Mouse (Mus musculus) T-helper 2 cell (primary cell): Measurements from ENCODE around the gene Cntnap5b.

Experiments
- in situ Hi-C: fragments of 300-600 bp; cut with MboI, MseI; formaldehyde crosslinking; loops from one replicate; pipeline ENCODE4 v1.15.1; 2025; ENCODE audit warnings: high pct_unique_total_duplicates

Gene Cntnap5b

DNA sequence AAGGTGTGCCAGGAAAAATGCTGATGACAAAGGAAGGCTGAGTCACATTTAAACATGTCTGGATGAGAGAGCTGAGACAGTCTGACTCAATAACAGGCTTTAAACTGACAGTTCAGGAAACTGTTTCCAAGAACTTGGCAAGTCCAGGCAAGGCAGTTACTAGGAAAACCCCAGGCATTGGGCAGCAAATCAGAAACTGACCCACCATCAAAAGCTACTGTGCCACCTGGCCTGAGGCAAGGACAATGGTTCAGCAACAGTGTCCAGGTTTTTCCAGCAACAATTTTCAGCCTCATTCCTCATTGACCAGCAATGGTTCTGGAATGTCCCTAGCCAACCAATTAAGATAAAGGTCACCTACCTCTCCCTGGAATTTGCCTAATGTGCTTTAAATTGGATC is 399.0 kb downstream of the Cntnap5b start:
- in situ Hi-C loops = no loop called here

DNA sequence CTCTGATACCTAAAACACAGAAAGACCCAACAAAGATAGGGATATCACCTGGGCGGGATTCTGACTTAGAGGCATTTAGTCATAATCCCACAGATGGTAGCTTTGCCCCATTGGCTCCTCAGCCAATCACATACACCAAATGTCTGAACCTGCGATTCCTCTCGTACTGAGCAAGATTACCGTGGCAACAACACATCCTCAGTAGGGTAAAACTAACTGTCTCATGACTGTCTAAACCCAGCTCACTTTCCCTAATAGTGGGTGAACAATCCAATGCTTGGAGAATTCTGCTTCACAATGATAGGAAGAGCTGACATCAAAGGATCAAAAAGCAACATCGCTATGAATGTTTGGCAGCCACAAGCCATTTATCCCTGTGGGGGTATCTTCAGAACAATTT is 407.5 kb downstream of the Cntnap5b start:
- in situ Hi-C loops = no loop called here

DNA sequence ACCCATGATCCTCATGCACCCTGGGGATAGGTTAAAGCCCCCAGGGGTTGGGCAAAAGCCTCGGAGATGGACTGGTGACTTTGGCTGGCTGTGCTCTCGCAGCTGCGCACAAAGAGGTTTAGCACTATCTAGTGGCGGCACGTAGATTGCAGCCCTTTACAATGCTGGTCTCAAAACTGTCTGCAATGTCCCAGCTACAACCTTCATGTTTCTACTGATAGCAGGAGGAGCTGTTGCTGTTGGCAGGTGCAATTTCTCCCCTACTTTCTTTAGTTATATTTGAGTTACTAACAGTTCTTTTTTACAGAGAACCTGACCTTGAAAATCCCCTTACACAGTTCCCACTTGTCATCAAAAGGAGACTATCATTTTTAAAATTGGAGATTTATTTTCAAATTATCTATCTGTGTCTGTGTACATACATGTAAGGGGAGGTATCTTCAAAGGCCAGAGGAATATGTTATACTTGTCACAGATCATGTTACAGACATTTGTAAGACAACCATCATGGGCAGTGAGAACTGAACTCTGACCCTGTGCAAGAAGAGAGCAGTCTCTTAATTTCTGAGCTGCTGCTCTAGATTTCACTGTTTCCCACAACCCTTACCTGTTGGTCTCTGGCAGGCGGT is 459.5 kb downstream of the Cntnap5b start:
- in situ Hi-C loops = no loop called here

DNA sequence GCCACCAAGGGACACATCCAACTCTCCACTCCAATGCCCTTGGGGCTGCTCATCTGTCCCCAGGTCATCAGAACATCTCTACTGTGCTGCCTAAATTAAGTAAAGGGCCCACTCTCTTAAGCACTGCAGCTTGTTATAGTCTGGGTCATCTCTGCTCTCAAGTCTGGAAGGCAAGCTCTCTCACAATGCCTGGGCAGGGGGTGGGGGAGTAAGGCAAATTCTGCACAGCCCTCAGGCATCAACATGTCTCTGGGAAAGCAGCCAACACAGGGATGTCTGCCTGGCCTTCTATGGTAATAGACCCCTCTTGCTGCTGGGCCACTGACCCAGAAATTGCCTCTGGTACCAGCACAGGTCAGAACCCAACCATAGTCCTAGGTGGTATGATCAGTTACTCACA is 479.4 kb downstream of the Cntnap5b start:
- in situ Hi-C loops = no loop called here

DNA sequence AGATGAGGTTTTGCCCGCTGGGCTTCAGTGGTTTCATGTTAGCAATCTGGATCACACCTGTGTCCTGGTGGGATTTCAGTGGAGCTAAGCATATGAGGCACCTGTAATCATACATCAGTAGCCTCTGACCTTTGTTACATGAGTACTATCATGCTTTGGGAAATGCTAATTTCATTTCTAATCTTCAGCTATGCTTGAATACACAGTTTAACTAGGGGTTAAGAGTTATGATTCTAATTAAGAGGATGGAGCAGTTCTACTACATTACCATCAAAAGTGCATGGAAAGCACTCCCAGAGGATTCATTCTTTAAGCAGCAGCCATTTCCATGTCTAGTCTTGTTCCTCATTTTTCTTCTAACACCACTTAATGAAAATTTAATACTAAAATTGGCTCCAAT is 538.1 kb downstream of the Cntnap5b start:
- in situ Hi-C loops = no loop called here

DNA sequence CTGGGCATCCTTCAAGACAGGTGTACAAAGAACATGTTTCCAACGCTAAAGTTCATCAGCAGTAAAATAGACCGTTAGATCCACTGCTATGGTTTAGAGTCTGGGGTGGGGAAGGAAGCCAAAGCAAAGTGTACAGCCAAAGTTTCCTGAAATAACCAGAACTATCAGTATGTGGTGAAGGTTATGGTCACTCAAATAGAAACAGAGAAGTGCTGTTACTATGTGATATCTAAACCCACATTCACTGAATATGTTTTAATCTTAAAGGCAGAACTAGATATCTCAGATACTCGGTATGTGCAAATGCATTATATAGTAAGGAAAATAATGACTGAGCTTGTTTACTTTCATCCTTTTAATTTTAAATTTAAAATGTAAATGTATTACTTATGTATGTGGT is 558.5 kb downstream of the Cntnap5b start:
- in situ Hi-C loops = no loop called here

DNA sequence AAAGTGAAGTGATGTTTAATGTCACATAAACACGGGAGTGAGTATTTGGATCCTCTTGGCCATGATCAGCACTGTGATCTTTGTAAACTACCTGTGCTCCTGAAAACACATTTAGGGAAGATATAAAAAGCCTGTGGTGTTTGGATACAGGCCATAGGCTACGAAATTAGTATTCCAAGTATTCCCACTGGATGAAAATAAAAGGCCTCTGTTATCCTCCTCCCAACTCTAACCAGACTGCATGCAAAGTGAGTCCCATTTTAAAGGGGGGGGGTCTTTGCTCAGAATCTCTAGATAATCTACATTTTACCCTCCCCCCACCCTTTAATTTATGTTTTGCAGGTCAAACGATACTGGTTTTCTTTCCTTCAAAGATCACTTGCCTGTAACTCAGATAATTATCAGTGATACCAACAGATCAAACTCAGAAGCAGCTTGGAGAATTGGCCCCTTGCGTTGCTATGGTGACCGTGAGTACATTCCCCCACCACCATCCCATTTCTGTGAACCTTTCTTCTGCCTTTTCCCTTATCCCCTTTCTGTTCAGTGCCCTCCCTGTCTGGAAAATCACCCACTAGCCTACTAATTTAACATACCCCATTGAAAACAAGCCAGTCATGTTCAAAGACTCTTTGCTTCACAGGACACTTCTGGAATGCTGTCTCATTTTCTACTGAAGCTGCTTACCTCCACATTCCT is 597.0 kb downstream of the Cntnap5b start:
- in situ Hi-C loops = no loop called here

DNA sequence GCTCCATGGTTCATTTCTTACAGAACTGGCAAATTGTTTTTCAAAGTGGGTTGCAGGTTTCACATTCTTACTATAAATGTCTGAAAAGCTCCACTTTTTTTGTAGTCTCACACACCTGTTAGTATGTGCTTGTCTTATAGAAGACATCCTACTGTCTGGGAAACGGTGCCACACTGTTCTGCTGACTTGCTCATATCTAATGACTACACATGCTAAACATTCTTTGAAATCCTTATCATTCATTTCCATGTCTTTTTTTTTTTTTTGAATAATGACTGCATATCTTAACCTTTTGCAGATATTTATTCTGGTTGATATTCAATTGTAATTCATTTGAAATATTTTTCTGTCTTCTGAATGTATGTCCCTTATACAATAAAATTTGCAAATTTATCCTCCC is 613.7 kb downstream of the Cntnap5b start:
- in situ Hi-C loops = no loop called here

DNA sequence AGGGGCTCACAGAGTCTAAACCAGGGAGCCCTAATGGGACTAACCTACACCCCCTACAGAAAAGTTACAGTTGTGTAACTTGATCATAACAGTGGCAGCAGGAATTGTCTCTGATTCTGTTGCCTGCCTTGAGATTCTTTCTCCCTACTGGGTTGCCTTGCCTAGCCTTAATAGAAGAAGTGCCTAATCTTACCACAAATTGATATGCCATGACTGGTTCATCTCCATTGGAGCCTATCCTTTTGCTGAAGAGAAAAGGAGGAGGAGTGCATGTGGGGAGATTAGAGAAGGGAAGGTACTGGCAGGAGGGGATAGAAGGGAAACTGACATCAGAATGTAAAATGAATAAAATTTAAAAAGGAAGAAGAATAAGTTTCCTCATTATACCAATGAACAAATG is 621.5 kb downstream of the Cntnap5b start:
- in situ Hi-C loops = no loop called here

DNA sequence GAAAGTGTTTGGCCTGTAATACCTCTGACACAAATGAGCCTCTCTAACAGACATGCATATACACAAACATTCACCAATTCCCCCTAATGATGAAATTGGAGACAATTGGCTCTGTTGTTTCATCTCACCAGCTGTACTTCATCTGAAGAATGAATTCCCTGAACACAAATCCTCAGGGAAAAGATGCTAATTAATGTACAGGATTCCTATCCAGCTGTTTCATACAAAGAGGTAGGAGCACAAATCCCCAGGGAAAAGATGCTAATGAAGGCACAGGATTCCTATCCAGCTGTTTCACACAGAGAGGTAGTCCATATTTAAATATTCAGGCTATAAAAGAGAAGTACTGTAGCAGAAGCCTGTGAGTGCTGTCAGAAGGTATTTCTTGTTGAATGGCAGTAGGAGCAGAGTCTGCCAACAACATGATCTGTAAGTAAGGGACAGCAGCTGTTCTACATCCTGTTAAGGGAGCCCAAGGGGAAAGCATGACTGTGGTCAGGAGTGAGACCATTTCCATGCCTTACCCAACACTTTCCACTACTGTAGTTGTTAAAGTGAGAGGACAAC is 644.2 kb downstream of the Cntnap5b start:
- in situ Hi-C loops = no loop called here

DNA sequence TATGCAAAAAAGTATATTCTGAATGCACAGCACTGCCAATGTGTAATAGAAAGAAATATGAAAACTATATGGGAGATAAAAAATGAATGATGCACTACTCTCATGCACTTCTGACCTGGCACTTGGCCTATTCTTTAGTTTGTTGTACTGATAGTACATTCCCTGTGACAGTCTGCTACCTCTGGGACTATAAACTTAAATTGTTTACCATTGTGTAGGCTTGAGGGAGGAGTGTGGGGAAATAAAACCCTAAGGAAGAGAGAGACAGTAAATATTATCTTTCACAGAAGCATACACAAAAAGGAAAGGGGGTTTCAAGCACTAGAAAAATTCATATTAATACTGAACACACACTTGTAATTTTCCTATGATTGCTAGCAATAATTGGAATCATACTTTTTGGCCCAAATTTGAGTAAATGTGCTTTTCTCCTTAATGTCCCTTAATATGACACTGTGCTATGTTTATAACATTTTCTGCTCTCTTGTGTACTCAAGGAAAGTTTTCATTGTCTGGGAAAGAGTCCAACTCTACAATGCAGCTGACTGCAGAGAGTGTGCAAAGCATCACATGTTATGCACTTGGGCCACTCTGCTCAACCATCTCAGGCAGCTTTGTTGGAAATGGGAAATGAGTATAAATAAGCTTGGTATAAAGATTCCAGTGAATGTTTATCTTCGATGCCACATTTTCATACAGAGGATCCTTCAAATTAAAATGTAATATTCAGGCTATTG is 657.6 kb downstream of the Cntnap5b start:
- in situ Hi-C loops = no loop called here

DNA sequence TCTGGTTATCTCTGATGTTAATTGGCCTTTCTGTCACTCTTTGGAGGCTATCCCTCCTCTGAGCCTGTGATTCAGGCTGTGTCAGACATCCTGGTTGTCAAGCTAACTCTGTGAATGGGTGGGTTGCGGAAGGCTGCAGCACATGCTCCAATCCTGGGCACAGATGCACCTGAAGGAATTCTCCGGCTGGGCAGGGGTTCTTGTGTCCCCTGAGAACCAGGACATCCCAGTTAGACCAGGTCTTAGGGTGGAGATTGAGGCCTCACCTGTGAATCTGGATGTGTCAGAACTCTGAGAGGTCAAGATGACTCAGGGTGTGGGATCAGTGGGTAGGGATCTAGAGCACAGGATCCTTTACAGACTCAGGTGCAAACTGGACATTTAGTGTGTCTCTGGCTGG is 691.3 kb downstream of the Cntnap5b start:
- in situ Hi-C loops = no loop called here

DNA sequence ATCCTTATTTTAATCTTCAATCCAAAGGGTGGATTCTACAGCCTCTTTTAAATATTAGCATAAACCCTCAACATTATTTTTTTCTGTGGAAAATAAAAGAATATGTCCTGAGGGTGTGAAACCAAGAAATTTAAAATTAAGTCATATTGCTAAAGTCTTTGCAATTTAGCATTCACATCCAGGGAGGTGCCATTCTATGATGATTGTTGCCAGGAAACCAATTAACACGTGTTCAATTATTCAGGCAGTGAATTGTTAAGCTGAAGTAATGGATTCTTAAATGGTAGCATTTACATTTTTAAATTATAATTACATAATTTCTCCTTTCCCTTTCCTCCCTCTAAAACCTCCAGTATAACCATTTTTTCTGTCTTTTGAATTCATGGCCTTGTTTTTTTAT is 692.7 kb downstream of the Cntnap5b start:
- in situ Hi-C loops = no loop called here

DNA sequence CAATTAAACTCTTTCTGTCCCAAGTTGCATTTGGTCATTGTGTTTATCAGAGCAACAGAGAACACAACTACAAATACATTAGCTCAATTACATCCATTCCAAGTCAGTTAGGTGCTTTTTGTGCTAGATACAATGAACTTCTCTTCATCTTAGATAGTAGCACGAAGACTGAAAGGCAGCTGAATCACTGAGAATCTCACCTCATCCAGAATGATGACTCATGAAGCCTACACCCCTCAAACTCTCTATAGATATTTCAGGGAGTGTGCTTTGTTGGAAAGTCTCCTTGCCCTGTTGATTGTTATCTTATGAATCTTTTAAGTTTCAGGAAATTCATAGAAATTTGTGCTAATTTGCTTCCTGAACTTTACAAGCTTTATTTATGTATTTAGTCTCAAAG is 695.0 kb downstream of the Cntnap5b start:
- in situ Hi-C loops = no loop called here

DNA sequence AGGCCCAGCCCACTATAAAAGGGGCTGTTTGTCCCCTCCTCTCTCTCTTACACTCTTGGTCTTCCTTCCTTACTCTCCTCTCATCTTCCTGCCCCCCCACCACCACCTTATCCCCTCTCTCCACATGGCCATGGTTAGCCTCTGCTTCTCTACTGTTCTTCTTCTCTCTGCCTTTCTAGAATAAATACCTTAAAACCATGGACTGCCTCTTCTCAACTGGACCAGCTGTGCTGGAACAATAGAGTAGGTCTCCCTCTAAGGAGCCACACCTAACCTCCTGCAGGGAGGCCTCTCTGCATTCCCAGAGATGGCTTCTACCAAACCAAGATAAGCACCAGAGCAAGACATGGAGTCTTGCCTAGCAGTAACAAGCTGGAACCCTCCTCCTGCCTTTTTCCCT is 737.3 kb downstream of the Cntnap5b start:
- in situ Hi-C loops = no loop called here
